Mouse (Mus musculus): ENCODE results near the gene Rcor2. TPM values are rescaled to one million over a fixed set of nuclear protein-coding genes. Genes with fewer than 3 reads are reported as not detected.

The Rcor2 gene
- polyA plus RNA-seq, 1 experiment from 2014 or later = 34.9 TPM

DNA sequence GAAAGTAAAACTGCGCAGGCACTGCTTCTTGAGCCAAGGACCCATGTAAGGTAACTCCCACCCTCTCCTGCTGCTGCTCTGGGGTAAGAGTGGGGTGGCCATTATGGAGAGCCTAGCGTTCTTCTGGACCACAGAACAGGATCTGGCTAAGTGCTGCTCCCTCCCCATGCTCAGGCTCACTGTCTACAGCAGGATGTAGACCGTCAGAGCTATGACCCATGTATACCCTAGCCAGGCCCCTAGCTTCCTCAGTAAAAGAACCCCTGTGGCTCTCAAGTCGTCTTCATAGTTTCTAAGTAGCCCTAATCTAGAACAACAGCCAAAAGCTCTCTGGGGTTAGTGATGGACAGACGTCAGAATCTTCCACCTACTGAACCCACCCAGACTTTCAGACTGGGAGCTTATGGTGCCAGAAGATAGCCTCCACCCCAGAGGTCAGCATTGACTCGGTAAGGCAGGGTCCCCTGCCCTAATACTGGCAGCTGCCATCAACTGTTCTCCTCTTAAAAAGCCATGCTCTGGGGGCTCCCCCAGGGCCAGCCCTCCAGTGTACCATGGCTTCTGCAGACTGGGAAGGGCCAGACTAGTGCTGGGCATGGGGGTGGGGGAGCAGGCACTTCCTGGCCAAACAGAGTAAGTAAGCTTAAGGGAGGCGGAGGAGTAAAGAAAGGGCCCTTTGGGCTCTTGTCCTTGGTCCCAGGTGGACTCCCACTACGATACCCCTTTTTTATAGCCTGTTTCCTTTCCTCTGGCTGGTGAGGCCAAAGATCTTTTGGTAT is 27.2 kb downstream of the Rcor2 start:
- ATAC-seq (ENCODE audit: insufficient read depth, low FRiP score, low TSS enrichment) = no peak
- Histone ChIP-seq H3K27ac (ENCODE audit: low read depth, low read length) (no peak overlapping the region), H3K9ac (ENCODE audit: low read length) (no peak overlapping the region), H3K36me3 (ENCODE audit: control insufficient read depth, insufficient read depth, low read length) (no peaks in the 10 kb centered on the region), H3K9me3 (ENCODE audit: control insufficient read depth, low read length) (no peaks in the 10 kb centered on the region), H3K4me2 (ENCODE audit: low read depth) (no peak overlapping the region), H3K4me3 (ENCODE audit: low read depth, low read length) (no peak overlapping the region), H3K4me1 (ENCODE audit: control insufficient read depth, insufficient read depth, low read length) (peaks cover 5% of the 10 kb centered on the region; the same call in 1 of the 2 replicates), H3K27me3 (ENCODE audit: control insufficient read depth, insufficient read depth, low read length) (no peaks in the 10 kb centered on the region)
- DNase-seq (ENCODE audit: low spot score) = no peak
- 71% methylated on average over 8 of the region's 8 CpGs for WGBS

- Histone ChIP-seq H3K36me3 (ENCODE audit: control insufficient read depth, insufficient read depth, low read length) (no peaks in the 10 kb centered on the region), H3K9me3 (ENCODE audit: control insufficient read depth, low read length) (no peaks in the 10 kb centered on the region), H3K4me1 (ENCODE audit: control insufficient read depth, insufficient read depth, low read length) (peaks cover 5% of the 10 kb centered on the region; the same call in 1 of the 2 replicates), H3K4me2 (ENCODE audit: low read depth) (no peak overlapping the region), H3K27ac (ENCODE audit: low read depth, low read length) (no peak overlapping the region), H3K27me3 (ENCODE audit: control insufficient read depth, insufficient read depth, low read length) (no peaks in the 10 kb centered on the region), H3K4me3 (ENCODE audit: low read depth, low read length) (no peak overlapping the region), H3K9ac (ENCODE audit: low read length) (no peak overlapping the region)
- 68% methylated on average over 15 of the region's 15 CpGs for WGBS
- no peak for DNase-seq (ENCODE audit: low spot score)
- no peak for ATAC-seq (ENCODE audit: insufficient read depth, low FRiP score, low TSS enrichment)
Observed at GRCm38 (mm10) chr19:7295071-7295658, 28.0 kb downstream of the Rcor2 start.

DNA sequence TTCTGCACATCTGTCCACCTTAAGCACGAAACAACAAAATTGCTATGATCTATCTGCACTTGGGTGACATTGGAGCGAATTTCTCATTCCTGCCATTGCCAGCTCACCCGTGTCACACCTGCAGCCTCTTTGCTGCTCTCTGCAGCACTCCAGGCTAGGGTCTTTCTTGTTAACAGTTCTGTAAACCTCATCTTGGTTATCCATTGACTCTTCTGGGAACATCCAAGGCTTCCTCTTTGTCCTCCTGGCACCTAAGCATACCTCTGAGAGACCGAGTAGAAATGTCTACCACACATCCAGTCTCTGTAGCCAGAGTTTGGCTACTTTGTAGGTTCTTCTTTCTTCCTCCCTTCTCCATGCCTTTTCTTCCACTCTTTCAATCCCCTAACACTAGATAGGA is 28.8 kb downstream of the Rcor2 start:
- ATAC-seq (ENCODE audit: insufficient read depth, low FRiP score, low TSS enrichment) = no peak
- H3K27me3 ChIP-seq (ENCODE audit: control insufficient read depth, insufficient read depth, low read length) = no peaks in the 10 kb centered on the region

DNA sequence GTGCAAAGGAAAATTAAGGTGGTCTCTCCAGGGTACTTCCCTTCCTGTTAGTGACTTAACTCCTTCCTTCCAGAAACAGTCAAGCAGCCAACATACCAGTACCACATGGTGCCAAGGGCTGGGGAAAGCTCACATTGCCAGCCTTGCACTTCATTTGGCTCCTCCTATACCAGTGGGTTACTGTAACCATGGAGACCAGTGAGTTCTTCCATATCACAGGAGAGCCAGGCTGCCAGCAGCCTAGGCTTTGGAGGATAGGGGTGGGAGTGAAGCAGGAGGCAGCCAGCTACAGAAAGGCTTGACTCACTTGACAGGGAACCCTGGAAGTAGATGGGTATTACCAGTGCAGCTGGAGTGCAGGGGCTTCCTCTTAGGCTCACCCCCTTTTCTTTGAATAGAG is 31.9 kb downstream of the Rcor2 start:
- ATAC-seq (ENCODE audit: insufficient read depth, low FRiP score, low TSS enrichment) (no peak), DNase-seq (ENCODE audit: low spot score) (no peak)
- Histone ChIP-seq H3K4me3 (ENCODE audit: low read depth, low read length) (no peak overlapping the region), H3K4me2 (ENCODE audit: low read depth) (no peak overlapping the region), H3K27ac (ENCODE audit: low read depth, low read length) (no peak overlapping the region), H3K9me3 (ENCODE audit: control insufficient read depth, low read length) (no peaks in the 10 kb centered on the region), H3K36me3 (ENCODE audit: control insufficient read depth, insufficient read depth, low read length) (no peaks in the 10 kb centered on the region), H3K9ac (ENCODE audit: low read length) (no peak overlapping the region), H3K4me1 (ENCODE audit: control insufficient read depth, insufficient read depth, low read length) (no peaks in the 10 kb centered on the region), H3K27me3 (ENCODE audit: control insufficient read depth, insufficient read depth, low read length) (no peaks in the 10 kb centered on the region)

More for the DNA sequence above, 28.8 kb downstream of the Rcor2 start:
- no peak overlapping the region for H3K9ac ChIP-seq (ENCODE audit: low read length)
- no peak for DNase-seq (ENCODE audit: low spot score)
- no peak overlapping the region for H3K27ac ChIP-seq (ENCODE audit: low read depth, low read length)
- no peak overlapping the region for H3K4me2 ChIP-seq (ENCODE audit: low read depth)
- H3K36me3 ChIP-seq (ENCODE audit: control insufficient read depth, insufficient read depth, low read length) = no peaks in the 10 kb centered on the region
- WGBS = 96% methylated on average over 4 of the region's 4 CpGs
- H3K9me3 ChIP-seq (ENCODE audit: control insufficient read depth, low read length) = no peaks in the 10 kb centered on the region
- H3K4me3 ChIP-seq (ENCODE audit: low read depth, low read length) = no peak overlapping the region
- peaks cover 5% of the 10 kb centered on the region; the same call in 1 of the 2 replicates for H3K4me1 ChIP-seq (ENCODE audit: control insufficient read depth, insufficient read depth, low read length)

DNA sequence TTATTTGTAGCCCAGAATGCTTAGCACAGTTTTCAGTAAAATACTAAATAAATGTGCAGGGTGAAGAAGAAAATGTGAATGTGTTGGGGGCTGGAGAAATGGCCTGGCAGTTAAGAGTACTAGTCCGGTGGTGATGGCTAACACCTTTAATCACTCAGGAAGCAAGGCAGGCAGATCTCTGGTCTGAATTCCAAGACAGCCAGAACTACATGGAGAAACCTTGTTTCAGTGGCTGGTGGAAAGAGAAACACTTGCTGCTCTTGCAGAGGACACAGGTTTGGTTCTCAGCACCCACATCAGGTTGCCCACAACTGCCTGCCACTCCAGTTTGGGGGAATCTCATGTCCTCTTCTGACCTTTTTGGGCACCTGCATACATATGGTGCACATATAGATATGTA is 33.0 kb downstream of the Rcor2 start:
- no peaks in the 10 kb centered on the region for H3K36me3 ChIP-seq (ENCODE audit: control insufficient read depth, insufficient read depth, low read length)
- H3K27me3 ChIP-seq (ENCODE audit: control insufficient read depth, insufficient read depth, low read length) = no peaks in the 10 kb centered on the region
- no peak overlapping the region for H3K27ac ChIP-seq (ENCODE audit: low read depth, low read length)
- DNase-seq (ENCODE audit: low spot score) (no peak), ATAC-seq (ENCODE audit: insufficient read depth, low FRiP score, low TSS enrichment) (no peak)
- no peak overlapping the region for H3K4me2 ChIP-seq (ENCODE audit: low read depth)
- H3K9ac ChIP-seq (ENCODE audit: low read length) = no peak overlapping the region
- H3K9me3 ChIP-seq (ENCODE audit: control insufficient read depth, low read length) = no peaks in the 10 kb centered on the region
- no peaks in the 10 kb centered on the region for H3K4me1 ChIP-seq (ENCODE audit: control insufficient read depth, insufficient read depth, low read length)
- no peak overlapping the region for H3K4me3 ChIP-seq (ENCODE audit: low read depth, low read length)
- 100% methylated on average over 1 of the region's 1 CpGs for WGBS

GRCm38 (mm10) chr19:7301647-7302492 is 34.7 kb downstream of the Rcor2 start:
- Histone ChIP-seq H3K9me3 (ENCODE audit: control insufficient read depth, low read length) (no peaks in the 10 kb centered on the region), H3K4me3 (ENCODE audit: low read depth, low read length) (no peak overlapping the region), H3K27me3 (ENCODE audit: control insufficient read depth, insufficient read depth, low read length) (no peaks in the 10 kb centered on the region), H3K27ac (ENCODE audit: low read depth, low read length) (no peak overlapping the region), H3K4me2 (ENCODE audit: low read depth) (no peak overlapping the region), H3K9ac (ENCODE audit: low read length) (no peak overlapping the region), H3K4me1 (ENCODE audit: control insufficient read depth, insufficient read depth, low read length) (no peaks in the 10 kb centered on the region), H3K36me3 (ENCODE audit: control insufficient read depth, insufficient read depth, low read length) (no peaks in the 10 kb centered on the region)
- DNase-seq (ENCODE audit: low spot score) (no peak), ATAC-seq (ENCODE audit: insufficient read depth, low FRiP score, low TSS enrichment) (no peak)
- 87% methylated on average over 7 of the region's 7 CpGs for WGBS

DNA sequence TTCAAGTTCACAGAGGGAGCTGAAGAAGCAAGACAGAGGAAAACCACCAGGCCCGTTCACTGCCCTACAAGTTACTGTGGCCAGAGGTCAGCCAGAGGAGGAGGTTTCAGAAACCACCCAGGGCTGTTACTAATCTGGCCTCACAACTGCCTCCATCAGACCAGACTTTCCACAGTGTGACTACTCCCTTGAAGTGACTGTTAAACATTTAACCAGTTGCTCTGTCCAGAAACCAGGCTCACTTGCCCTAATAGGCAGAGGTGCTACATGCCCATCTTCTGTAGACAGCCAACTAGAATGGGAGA is 35.3 kb downstream of the Rcor2 start:
- Histone ChIP-seq H3K4me2 (ENCODE audit: low read depth) (no peak overlapping the region), H3K4me3 (ENCODE audit: low read depth, low read length) (no peak overlapping the region), H3K4me1 (ENCODE audit: control insufficient read depth, insufficient read depth, low read length) (no peaks in the 10 kb centered on the region), H3K36me3 (ENCODE audit: control insufficient read depth, insufficient read depth, low read length) (no peaks in the 10 kb centered on the region), H3K9ac (ENCODE audit: low read length) (no peak overlapping the region), H3K27me3 (ENCODE audit: control insufficient read depth, insufficient read depth, low read length) (no peaks in the 10 kb centered on the region), H3K27ac (ENCODE audit: low read depth, low read length) (no peak overlapping the region), H3K9me3 (ENCODE audit: control insufficient read depth, low read length) (no peaks in the 10 kb centered on the region)
- WGBS = 93% methylated on average over 1 of the region's 1 CpGs
- no peak for DNase-seq (ENCODE audit: low spot score)
- no peak for ATAC-seq (ENCODE audit: insufficient read depth, low FRiP score, low TSS enrichment)

- Histone ChIP-seq H3K4me3 (ENCODE audit: low read depth, low read length) (no peak overlapping the region), H3K4me2 (ENCODE audit: low read depth) (no peak overlapping the region), H3K36me3 (ENCODE audit: control insufficient read depth, insufficient read depth, low read length) (no peaks in the 10 kb centered on the region), H3K9ac (ENCODE audit: low read length) (no peak overlapping the region), H3K4me1 (ENCODE audit: control insufficient read depth, insufficient read depth, low read length) (peaks cover 11% of the 10 kb centered on the region), H3K9me3 (ENCODE audit: control insufficient read depth, low read length) (no peaks in the 10 kb centered on the region), H3K27ac (ENCODE audit: low read depth, low read length) (no peak overlapping the region), H3K27me3 (ENCODE audit: control insufficient read depth, insufficient read depth, low read length) (no peaks in the 10 kb centered on the region)
- 68% methylated on average over 6 of the region's 6 CpGs for WGBS
- DNase-seq (ENCODE audit: low spot score) (no peak), ATAC-seq (ENCODE audit: insufficient read depth, low FRiP score, low TSS enrichment) (no peak)
Observed at GRCm38 (mm10) chr19:7303796-7304195, 36.7 kb downstream of the Rcor2 start.

Measured in neural tube, embryonic 11.5 days (tissue).